Mouse (Mus musculus): ENCODE measurements at regions not wholly inside any gene's neighbourhood (a gene's known extent, or its start where the extent isn't known, plus 50 kb on each side); places are given as distances from the start of the nearest gene placed in this dataset.
A peak's percentile ranks its signal among the peaks of the same experiment; 100 is the strongest.

DNA sequence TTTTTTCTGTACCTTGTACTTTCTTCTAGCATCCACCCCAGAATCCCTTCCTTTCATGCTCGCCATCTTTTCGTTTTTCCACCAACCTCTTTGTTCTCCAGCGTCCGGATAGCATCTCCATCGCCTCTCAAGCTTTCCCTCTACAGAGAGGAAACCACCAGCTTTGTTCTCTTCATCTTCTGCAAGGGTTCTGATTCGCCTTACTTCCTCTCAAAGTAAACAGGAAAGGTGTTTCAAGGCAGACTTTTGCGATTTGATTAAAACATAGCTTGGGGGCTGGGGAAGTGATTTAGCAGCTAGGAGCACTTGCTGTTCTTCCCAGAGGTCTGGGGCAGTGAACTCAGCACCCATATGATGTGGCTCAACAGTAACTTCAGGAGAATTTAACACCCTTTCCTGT lies 71.4 kb downstream of the Emp1 start:
- DNase-seq (ENCODE audit: low spot score in 2 of 2) = no peak

- DNase-seq (ENCODE audit: low spot score in 2 of 2) = no peak
Measured at GRCm38 (mm10) chr6:135436315-135436714, 74.0 kb downstream of the Emp1 start.

DNA sequence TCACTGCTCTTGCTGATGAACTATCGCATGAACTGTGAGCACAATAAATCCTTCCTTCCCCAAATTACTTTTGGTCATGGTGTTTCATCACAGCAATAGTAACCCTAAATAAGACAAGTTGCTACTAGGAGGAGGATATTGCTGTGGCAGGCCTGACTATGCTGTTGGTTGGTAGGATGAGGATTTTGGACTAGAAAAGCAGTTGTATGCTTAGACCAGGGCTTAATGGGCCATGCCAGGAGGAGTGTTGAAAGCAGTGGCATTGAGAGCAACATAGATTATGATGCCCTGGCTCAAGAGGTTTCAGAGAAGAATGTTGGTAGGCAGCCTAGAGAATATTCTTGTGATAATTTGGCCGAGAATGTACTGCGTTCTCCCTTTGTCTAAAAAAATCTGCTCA lies 75.9 kb downstream of the Emp1 start:
- no peak for DNase-seq (ENCODE audit: low spot score in 2 of 2)

- no peak for DNase-seq (ENCODE audit: low spot score in 2 of 2)
Measured at GRCm38 (mm10) chr6:135441126-135441871, 79.0 kb downstream of the Emp1 start.

- DNase-seq (ENCODE audit: low spot score in 2 of 2) = peak; percentile 85 to 96
Measured at GRCm38 (mm10) chr6:135444661-135445060, 82.3 kb downstream of the Emp1 start.

GRCm38 (mm10) chr6:135445070-135445469 lies 82.7 kb downstream of the Emp1 start:
- DNase-seq (ENCODE audit: low spot score in 2 of 2) = no peak

DNA sequence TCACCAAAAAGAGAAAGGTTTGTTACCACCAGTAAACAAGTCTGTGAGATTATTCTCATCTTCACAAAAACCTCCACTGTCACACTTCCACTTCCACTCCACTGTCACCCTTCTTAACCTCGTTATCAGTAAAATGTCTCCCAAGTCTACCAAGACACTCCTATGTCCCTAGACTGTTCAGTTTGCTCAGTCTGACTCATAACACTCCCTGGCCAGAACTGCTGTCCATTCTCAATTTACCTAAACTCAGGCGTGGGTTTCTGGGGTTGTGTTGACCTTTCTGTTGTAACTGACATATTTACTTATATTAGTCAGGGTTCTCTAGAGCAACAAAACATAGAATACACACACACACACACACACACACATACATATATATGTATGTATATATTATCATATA lies 85.5 kb downstream of the Emp1 start:
- DNase-seq (ENCODE audit: low spot score in 2 of 2) = no peak

DNA sequence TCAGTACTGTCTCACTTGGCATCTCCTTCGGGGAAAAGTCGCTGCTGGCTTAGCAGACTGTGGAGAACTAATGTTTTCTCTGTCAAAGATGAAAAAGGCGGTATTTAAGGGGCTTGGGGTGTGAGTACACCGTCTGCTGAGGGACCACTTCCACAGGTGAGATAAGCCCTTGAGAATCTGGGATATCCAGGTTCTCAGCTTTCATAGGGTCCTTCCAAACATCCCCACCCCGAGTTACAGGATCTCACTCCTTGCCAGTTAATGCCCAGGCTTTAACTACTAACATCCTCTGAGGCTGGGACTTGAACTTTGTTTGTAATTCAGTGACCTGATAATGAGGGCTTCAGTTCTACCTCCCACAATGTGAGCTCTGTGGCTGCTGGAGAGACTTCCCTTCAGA lies 86.9 kb downstream of the Emp1 start:
- no peak for DNase-seq (ENCODE audit: low spot score in 2 of 2)

DNA sequence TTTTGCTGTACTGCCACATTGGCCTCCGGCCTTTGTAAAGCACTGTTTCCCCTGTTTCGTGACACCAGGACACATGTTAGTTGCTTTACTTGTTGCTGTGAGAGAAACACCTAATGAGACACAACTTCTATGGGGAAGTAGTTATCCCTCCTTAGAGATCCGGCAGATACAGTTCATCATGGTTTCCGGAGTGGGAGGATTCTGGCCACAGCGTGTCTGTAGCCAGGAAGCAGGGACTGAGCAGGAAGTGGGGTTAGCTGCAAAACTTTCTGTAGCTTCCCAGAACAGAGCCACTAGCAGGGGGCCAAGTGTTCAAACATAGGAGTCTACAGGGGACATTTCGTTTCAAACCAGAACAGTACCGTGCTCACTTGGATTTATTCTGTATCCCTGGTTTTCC lies 88.2 kb downstream of the Emp1 start:
- DNase-seq (ENCODE audit: low spot score in 2 of 2) = no peak

GRCm38 (mm10) chr6:135451165-135451797 lies 88.9 kb downstream of the Emp1 start:
- no peak for DNase-seq (ENCODE audit: low spot score in 2 of 2)

- no peak for DNase-seq (ENCODE audit: low spot score in 2 of 2)
Measured at GRCm38 (mm10) chr6:135453041-135453440, 90.7 kb downstream of the Emp1 start.

DNA sequence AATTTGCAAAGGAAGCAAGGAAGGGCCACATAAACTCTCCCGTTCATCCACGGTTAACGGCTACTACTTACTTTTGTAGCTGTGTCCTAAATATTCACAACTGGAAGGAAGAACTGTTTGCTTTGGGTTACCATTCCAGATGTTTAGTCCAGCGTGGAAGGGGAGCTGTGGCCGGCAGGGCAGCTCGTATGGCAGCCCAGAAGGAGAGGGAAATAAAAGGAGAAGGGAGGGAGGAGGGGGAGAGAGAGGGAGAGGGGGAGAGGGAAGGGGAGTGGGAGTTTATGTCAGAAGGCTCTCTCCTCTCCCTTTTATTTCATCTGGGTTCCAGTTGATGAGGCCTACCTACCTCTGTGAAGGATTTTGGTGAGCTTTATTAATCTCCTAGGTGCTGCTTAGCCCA lies 110.2 kb downstream of the Emp1 start:
- DNase-seq (ENCODE audit: low spot score in 2 of 2) = no peak

GRCm38 (mm10) chr6:135473146-135473545 lies 110.8 kb downstream of the Emp1 start:
- no peak for DNase-seq (ENCODE audit: low spot score in 2 of 2)

DNA sequence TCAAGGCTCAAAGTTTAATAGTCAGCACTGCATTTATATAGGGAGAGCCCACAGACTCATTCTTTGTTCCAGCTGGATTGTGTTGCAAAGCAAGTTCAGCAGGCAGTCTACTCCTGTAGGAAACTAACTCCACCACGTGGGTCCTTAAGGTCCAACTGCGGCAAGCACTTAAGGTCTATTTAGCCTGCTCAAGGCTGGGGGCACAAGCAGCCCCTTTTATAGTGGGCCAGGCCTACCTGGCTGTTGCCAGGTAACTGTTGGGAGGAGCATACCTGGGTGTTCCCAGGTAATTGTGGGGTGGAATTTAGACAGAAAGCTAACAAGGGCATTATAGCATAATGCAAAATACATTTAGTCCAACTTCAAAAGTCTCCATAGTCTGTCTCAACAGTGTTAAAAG lies 126.5 kb downstream of the Emp1 start:
- DNase-seq (ENCODE audit: low spot score in 2 of 2) = no peak

DNA sequence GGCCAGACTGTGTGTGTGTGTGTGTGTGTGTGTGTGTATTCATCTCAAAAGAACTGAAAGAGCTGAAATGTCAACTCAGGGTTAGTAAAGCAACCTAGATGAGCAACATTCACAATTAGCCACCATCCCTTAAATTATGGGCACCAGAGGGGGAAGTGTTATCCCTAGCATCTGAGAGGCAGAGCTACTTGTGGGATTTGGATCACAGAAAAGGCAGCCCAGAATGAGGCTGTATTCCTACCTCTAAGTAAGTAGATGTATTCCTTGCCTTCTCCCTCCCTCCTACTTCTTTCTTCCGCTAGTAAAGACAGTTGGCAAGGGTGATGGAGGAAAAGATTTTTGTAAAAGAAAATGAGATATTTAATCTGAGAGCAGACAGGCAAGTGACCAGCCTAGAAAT lies 131.6 kb downstream of the Emp1 start:
- DNase-seq (ENCODE audit: low spot score in 2 of 2) = no peak

GRCm38 (mm10) chr6:135495841-135496240 lies 133.5 kb downstream of the Emp1 start:
- DNase-seq (ENCODE audit: low spot score in 2 of 2) = no peak

GRCm38 (mm10) chr6:135498592-135498991 lies 136.2 kb downstream of the Emp1 start:
- DNase-seq (ENCODE audit: low spot score in 2 of 2) = no peak

GRCm38 (mm10) chr6:135500381-135500780 lies 138.0 kb downstream of the Emp1 start:
- DNase-seq (ENCODE audit: low spot score in 2 of 2) = no peak

DNA sequence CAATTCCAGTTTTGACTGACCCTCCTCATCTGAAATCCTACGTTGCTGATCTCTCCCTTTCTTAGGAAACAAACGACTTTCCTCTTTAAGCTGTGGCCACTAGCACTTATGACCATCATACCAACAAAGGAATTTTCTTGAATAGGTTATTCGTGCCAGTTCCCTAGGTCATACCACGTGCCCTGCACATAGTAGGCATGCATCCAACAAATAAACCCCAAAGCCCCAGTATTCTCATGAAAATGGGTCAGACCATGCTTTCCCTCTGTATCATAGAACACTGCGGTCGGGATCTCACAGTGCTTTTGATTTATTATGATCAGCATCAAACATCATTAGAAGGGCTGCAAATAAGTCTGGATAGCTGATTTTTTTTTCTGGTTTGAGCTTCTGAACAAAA lies 139.4 kb downstream of the Emp1 start:
- no peak for DNase-seq (ENCODE audit: low spot score in 2 of 2)

GRCm38 (mm10) chr6:135502405-135502804 lies 140.1 kb downstream of the Emp1 start:
- DNase-seq (ENCODE audit: low spot score in 2 of 2) = no peak

- no peak for DNase-seq (ENCODE audit: low spot score in 2 of 2)
Measured at GRCm38 (mm10) chr6:135518710-135519437, 156.5 kb downstream of the Emp1 start.

DNA sequence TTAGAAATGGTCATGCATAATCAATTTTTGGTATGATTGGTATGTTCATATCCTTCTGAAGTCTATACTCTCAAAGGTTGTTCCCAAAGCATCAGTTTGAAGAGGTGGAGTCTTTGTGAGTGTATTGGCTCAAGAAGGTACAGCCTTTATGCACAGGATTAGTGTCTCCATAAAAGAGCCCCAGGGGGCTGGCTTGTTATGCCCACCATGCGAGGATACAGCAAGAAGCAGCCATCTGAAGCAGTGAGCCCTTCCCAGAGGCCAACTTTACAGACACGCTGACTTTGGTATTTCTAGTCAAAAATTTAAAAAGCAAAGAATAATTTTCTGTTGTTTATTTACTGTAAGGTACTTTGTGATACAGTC lies 157.1 kb downstream of the Emp1 start:
- DNase-seq (ENCODE audit: low spot score in 2 of 2) = no peak

GRCm38 (mm10) chr6:135520868-135521267 lies 158.5 kb downstream of the Emp1 start:
- DNase-seq (ENCODE audit: low spot score in 2 of 2) = no peak
